Mouse (Mus musculus) limb, embryonic 11.5 days (tissue): ENCODE data around the gene Cfap126. TPM values are rescaled to one million over a fixed set of nuclear protein-coding genes. Genes with fewer than 3 reads are reported as not detected.

Source experiments
- ATAC-seq: fragments of 200-750 bp; cut with Nextera tagmentation; 2 replicates; pipeline ENCODE4 v1.8.0; 2017; ENCODE audit warnings: low read depth; ENCODE audit not compliant: insufficient number of reproducible peaks, low FRiP score, low TSS enrichment
- DNase-seq: peaks from one replicate; pipeline ENCODE4 v3.0.0-alpha.2; 2015; ENCODE audit warnings: low spot score
- H3K27ac ChIP-seq: fragments of 300-500 bp; sonication (generic); replicated peaks from 2 replicates; pipeline ENCODE4 v1.5.1; 2014; ENCODE audit warnings: low read depth, mild to moderate bottlenecking, low read length
- H3K27me3 ChIP-seq: fragments of 300-500 bp; sonication (generic); 2 replicates; pipeline ENCODE4 v1.6.1; 2014; ENCODE audit warnings: mild to moderate bottlenecking, low read length, mixed read lengths; ENCODE audit not compliant: control insufficient read depth, insufficient read depth
- H3K36me3 ChIP-seq: fragments of 300-500 bp; sonication (generic); 2 replicates; pipeline ENCODE4 v1.6.1; 2014; ENCODE audit warnings: mild to moderate bottlenecking, low read length, moderate library complexity, mixed read lengths; ENCODE audit not compliant: control insufficient read depth, insufficient read depth
- H3K4me1 ChIP-seq: fragments of 300-500 bp; sonication (generic); 2 replicates; pipeline ENCODE4 v1.6.1; 2014; ENCODE audit warnings: low read length, mixed read lengths; ENCODE audit not compliant: control insufficient read depth, insufficient read depth
- H3K4me2 ChIP-seq: fragments of 300-500 bp; sonication (generic); 2 replicates; pipeline ENCODE4 v1.6.1; 2014; ENCODE audit warnings: low read depth, mild to moderate bottlenecking, moderate library complexity; ENCODE audit not compliant: severe bottlenecking
- H3K4me3 ChIP-seq: fragments of 300-500 bp; sonication (generic); 2 replicates; pipeline ENCODE4 v1.5.1; 2014; ENCODE audit warnings: low read depth, low read length
- H3K9ac ChIP-seq: fragments of 300-500 bp; sonication (generic); 2 replicates; pipeline ENCODE4 v1.6.1; 2014; ENCODE audit warnings: mild to moderate bottlenecking, low read length
- H3K9me3 ChIP-seq: fragments of 300-500 bp; sonication (generic); 2 replicates; pipeline ENCODE4 v1.6.1; 2016; ENCODE audit warnings: low read length; ENCODE audit not compliant: control insufficient read depth
- WGBS: fragments of 180-500 bp; shearing (Covaris S2); extraction: QIAGEN DNeasy Blood & Tissue Kit; methylation state at CpG from one replicate; pipeline ENCODE4 v1.1.7; 2014; 5-methylcytosine and 5-hydroxymethylcytosine counted together
- polyA plus RNA-seq: library from polyadenylated mRNA; unstranded; fragments of >200 nt; fragmentation: Nextera tagmentation; extraction: Ambion mirVana; gene quantifications from 2 replicates; pipeline ENCODE4 v1.2.1, GENCODE M21; 2014

The Cfap126 gene
- polyA plus RNA-seq, 1 experiment from 2014 or later, result 1.7 TPM

DNA sequence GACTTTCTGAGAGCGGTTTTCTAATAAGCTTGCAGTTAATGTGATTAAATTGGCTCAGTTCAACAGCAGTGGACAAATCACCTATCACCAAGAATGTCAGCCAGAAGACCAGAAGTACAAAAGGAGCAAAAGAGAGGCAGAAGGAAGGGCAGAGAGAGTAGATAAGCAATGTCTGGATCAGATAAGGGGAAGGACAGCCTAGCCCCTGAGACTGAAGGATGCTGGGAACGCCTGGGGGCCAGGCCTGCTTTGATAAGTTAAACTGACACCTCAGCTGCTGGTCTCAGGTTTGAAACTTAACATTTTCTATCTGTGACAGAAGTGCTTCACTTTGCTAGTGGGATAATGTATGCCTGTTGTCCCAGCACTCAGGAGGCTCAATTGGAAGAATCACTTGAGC is 16.1 kb upstream of the Cfap126 start:
- DNase-seq, result no peak
- H3K4me2 ChIP-seq, result no peak overlapping the region
- whole genome bisulfite sequencing, result 59% methylated on average over 2 of the region's 2 CpGs
- H3K9ac ChIP-seq, result no peak overlapping the region
- no peaks in the 10 kb centered on the region for H3K9me3 ChIP-seq
- no peak for ATAC-seq
- H3K27me3 ChIP-seq, result no peaks in the 10 kb centered on the region
- no peak overlapping the region for H3K27ac ChIP-seq
- H3K4me1 ChIP-seq, result no peaks in the 10 kb centered on the region
- no peaks in the 10 kb centered on the region for H3K36me3 ChIP-seq
- H3K4me3 ChIP-seq, result no peak overlapping the region

DNA sequence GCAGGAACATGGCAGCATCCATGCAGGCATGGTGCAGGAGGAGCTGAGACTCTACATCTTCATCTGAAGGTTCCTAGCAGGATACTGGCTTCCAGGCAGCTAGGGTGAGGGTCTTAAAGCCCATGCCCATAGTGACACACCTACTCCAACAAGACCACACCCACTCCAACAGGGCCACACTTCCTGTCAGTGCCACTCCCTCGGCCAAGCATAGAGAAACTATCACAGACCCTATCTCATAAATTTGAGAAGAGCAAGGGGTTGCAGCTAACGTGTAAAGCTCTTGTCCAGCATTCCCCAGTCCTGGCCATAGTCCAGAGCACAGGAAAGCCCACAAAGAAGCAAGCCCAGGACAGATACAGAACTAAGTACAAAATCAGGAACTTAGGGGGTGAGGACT is 12.7 kb upstream of the Cfap126 start:
- no peak overlapping the region for H3K9ac ChIP-seq
- DNase-seq (no peak), ATAC-seq (no peak)
- no peaks in the 10 kb centered on the region for H3K4me1 ChIP-seq
- no peaks in the 10 kb centered on the region for H3K9me3 ChIP-seq
- no peak overlapping the region for H3K4me2 ChIP-seq
- no peak overlapping the region for H3K4me3 ChIP-seq
- H3K36me3 ChIP-seq, result no peaks in the 10 kb centered on the region
- WGBS, result 48% methylated on average over 2 of the region's 2 CpGs
- H3K27ac ChIP-seq, result no peak overlapping the region
- H3K27me3 ChIP-seq, result no peaks in the 10 kb centered on the region

DNA sequence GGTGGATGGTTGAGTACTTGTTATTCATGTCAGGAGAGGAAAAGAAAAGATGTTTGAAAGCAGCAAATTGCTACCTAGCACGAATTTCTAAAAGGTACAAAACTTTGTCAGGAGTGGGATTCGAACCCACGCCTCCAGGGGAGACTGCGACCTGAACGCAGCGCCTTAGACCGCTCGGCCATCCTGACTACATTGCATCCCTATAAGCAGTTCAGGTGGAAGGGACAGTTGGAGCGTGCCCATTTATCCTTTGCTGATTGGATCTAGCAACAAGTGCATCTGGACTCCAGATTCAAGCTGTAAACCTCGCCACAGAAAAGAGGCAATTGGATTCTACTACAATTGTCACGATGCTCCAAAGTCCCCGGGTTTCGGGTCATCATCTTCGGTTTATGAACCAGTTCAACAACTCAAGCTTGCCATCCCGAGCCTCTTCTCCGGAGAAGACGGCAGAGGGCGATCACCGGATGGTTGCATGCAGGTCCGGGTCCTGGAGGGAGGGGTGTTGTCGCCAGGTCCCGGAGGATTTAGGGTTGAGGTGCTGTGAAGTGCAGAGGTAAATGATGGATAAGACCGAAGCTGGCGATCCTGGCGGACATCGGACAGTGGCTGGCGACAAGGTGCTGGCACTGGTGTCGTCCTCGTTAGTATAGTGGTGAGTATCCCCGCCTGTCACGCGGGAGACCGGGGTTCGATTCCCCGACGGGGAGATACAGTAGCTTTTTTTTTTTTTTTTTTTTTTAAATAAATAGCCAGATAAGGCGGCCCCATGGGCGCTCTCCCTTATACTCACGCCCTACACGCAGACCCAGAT is 11.8 kb upstream of the Cfap126 start:
- Histone ChIP-seq H3K9me3 (no peaks in the 10 kb centered on the region), H3K4me2 (peak overlapping the region; percentile 56), H3K4me1 (no peaks in the 10 kb centered on the region), H3K36me3 (no peaks in the 10 kb centered on the region), H3K27ac (no peak overlapping the region), H3K9ac (peak overlapping the region; percentile 40; the same call in 1 of the 2 replicates), H3K27me3 (no peaks in the 10 kb centered on the region), H3K4me3 (peak overlapping the region; percentile 66)
- under 1% methylated on average over 40 of the region's 40 CpGs for WGBS
- DNase-seq (peak; percentile 96), ATAC-seq (peak; percentile 87)

DNA sequence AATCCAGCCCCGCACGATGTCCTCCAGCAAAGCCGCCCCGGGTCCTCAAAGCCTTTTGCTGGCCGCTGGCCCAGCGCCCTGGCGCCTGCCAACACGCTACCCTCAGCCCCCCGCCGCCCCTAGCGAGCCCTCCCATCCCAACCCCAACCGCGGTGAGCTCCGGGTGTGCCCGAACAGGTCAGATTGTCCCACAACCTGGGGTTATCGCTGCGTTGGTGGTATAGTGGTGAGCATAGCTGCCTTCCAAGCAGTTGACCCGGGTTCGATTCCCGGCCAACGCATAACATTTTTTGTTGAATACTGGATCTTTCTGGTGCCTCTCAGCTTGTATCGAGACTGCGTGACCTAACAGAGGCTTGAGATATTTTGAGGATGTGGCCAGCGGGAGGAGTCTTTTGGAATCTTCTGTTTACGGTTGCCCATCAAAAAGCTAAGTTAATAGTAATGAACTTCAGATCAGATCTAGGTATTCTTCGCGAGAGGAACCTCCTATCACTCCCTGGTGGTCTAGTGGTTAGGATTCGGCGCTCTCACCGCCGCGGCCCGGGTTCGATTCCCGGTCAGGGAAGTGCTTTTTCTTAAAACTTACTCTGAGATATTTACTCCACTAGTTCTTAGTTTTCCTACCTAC is 11.1 kb upstream of the Cfap126 start:
- no peaks in the 10 kb centered on the region for H3K36me3 ChIP-seq
- H3K27me3 ChIP-seq, result no peaks in the 10 kb centered on the region
- peak overlapping the region; percentile 66 for H3K4me3 ChIP-seq
- H3K9me3 ChIP-seq, result no peaks in the 10 kb centered on the region
- DNase-seq, result peak; percentile 98
- H3K27ac ChIP-seq, result no peak overlapping the region
- WGBS, result under 1% methylated on average over 35 of the region's 35 CpGs
- peak overlapping the region; percentile 40; the same call in 1 of the 2 replicates for H3K9ac ChIP-seq
- H3K4me1 ChIP-seq, result no peaks in the 10 kb centered on the region
- peak overlapping the region; percentile 56 for H3K4me2 ChIP-seq
- peak; percentile 94 for ATAC-seq

DNA sequence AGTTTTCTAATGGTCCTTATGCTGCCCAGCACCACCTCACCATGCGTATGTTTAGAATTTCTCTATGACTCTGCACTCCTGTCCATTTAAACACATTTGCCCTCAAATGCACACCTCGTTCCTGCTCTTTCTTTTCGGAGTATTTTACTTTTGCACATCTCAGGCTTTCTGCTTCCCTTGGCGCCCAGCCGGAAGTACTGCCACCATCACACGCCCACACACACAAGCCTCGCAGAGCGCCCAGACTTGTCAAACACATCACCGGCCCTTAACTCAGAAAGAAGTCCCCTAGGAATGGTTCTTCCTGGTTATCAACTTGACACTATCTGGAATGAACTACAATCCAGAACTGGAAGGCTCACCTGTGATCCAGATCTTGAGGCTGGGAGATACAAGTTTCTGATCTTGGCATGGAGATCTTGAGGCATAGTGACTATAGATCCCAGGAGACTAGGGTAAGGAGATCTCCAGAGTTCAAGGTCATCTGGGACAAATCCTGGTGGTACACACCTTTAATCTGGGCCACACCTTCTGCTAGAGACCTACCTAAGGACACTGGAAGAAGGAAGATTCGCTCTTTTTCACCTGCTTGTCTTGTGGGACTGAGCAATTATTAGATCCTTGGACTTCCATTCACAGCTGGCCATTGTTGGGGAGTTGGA is 10.4 kb upstream of the Cfap126 start:
- Histone ChIP-seq H3K4me2 (peak overlapping the region; percentile 52), H3K27ac (no peak overlapping the region), H3K27me3 (no peaks in the 10 kb centered on the region), H3K9me3 (no peaks in the 10 kb centered on the region), H3K9ac (no peak overlapping the region), H3K36me3 (no peaks in the 10 kb centered on the region), H3K4me1 (no peaks in the 10 kb centered on the region), H3K4me3 (peak overlapping the region; percentile 66; the same call in 1 of the 2 replicates)
- DNase-seq (no peak), ATAC-seq (0 out of 2 replicates have a peak, but pooled peaks have one; percentile 5)
- WGBS, result 12% methylated on average over 10 of the region's 10 CpGs

DNA sequence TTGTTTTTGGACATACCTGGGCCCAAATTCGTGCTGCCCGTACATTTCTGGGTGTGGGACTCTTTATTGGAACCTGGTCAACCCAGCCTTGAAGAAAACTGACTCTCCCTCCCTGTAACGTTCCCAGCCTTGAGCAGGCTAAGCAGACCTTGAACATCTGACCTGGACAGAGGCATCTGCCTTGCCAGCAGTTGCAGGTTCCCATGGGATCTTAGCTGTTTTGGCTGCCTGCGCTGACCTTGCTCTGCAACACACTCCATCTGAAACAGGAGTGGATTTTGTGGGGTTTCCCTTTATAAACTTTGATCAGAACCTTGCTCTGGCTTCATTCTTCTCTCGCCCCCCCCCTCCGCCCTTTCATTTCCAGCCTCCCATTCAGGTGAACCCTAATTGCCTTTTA is 8.5 kb upstream of the Cfap126 start:
- ATAC-seq, result no peak
- no peak for DNase-seq
- Histone ChIP-seq H3K36me3 (no peaks in the 10 kb centered on the region), H3K9me3 (no peaks in the 10 kb centered on the region), H3K9ac (no peak overlapping the region), H3K4me1 (no peaks in the 10 kb centered on the region), H3K4me3 (no peak overlapping the region), H3K27ac (no peak overlapping the region), H3K4me2 (no peak overlapping the region), H3K27me3 (no peaks in the 10 kb centered on the region)
- WGBS, result 73% methylated on average over 6 of the region's 6 CpGs

DNA sequence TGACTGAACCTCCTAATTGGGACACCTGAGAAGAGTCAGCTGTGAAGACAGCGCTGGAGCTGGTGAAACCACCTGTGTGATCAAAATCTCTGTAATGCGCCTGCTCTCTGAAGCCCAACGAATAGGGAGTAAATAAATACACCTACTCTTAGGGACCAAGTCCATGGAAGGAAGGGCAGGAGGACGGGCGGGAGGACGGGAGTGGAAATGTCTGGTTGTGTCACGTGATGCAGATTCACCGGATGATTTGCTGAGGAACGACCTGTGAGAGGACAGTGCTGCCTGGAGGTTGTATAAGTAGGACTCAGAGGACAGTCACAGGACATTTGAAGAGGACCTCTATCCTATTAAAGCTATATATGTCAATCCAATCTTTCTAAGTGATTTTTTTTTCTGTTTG is 4.1 kb upstream of the Cfap126 start:
- DNase-seq (no peak), ATAC-seq (no peak)
- Histone ChIP-seq H3K4me1 (no peaks in the 10 kb centered on the region), H3K27ac (no peak overlapping the region), H3K36me3 (no peaks in the 10 kb centered on the region), H3K4me3 (no peak overlapping the region), H3K27me3 (no peaks in the 10 kb centered on the region), H3K9me3 (no peaks in the 10 kb centered on the region), H3K4me2 (no peak overlapping the region), H3K9ac (no peak overlapping the region)
- 41% methylated on average over 9 of the region's 9 CpGs for WGBS

- no peak for DNase-seq
- 0 out of 2 replicates have a peak, but pooled peaks have one; percentile 29 for ATAC-seq
- H3K4me2 ChIP-seq, result peak overlapping the region; percentile 45
- peak overlapping the region; percentile 51 for H3K4me3 ChIP-seq
- H3K36me3 ChIP-seq, result no peaks in the 10 kb centered on the region
- H3K9ac ChIP-seq, result peak overlapping the region; percentile 73
- no peaks in the 10 kb centered on the region for H3K27me3 ChIP-seq
- H3K9me3 ChIP-seq, result no peaks in the 10 kb centered on the region
- 17% methylated on average over 15 of the region's 15 CpGs for WGBS
- H3K27ac ChIP-seq, result 0 out of 2 replicates have a peak overlapping the region, but pooled peaks have one; percentile 62
- no peaks in the 10 kb centered on the region for H3K4me1 ChIP-seq
Observed at GRCm38 (mm10) chr1:171110659-171111019, 3.1 kb upstream of the Cfap126 start.
